Mouse (Mus musculus) heart, adult 2 months (tissue): ENCODE measurements around the gene Mtr.

Experiments used
- CTCF ChIP-seq: fragments of 200-600 bp; IDR thresholded peaks from 2 replicates; pipeline ENCODE4 v1.8.1; 2022; ENCODE audit warnings: antibody characterized with exemption, mild to moderate bottlenecking, moderate library complexity
- POLR2A ChIP-seq: fragments of 200-500 bp; IDR thresholded peaks from 2 replicates; pipeline ENCODE4 v1.6.1; 2011; ENCODE audit warnings: mild to moderate bottlenecking, low read depth, low read length, control low read depth; ENCODE audit not compliant: insufficient read depth

- TF ChIP-seq POLR2A (no peak), CTCF (no peak)
These were observed 16.8 kb upstream of the Mtr start for GRCm38 (mm10) chr13:12274721-12275120.
